Mouse (Mus musculus): ENCODE data around the gene Isyna1. TPM values are rescaled to one million over a fixed set of nuclear protein-coding genes. Genes with fewer than 3 reads are reported as not detected.

The Isyna1 gene
- polyA plus RNA-seq, 1 experiment from 2014 or later: 82.4 TPM

DNA sequence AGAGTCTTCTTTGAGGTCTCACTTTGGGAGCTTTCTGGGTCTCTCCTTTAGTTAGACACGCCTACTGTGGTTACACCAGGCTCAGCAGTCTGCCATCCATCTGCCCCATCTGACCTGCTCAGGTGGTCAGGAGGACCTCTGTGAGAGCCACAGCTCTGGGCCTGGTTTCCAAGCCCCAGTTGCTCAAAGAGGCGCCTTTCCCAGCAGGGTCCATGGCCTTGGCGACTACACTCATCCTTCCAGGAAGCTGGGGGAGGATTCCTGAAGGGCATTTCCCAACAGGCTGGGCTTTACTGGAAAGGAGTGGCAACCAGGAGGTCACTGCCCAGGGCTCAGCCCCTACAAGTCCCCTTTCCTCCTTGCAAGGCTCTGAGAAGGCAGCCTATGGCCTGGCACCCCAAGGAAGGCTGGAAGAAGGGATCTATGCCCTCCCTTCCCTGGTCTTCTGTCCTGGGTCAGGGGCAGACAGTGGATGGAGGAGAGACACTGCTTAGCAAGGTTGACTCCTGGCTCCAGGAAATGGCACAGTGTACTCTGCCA lies 29.4 kb upstream of the Isyna1 start:
- Histone ChIP-seq H3K4me1 (ENCODE audit: control insufficient read depth, insufficient read depth, low read length) (peaks cover 31% of the 10 kb centered on the region), H3K9me3 (ENCODE audit: control insufficient read depth, low read depth, low read length) (no peaks in the 10 kb centered on the region), H3K9ac (replicated peaks; ENCODE audit: low read depth, low read length) (no peak overlapping the region), H3K27me3 (ENCODE audit: control insufficient read depth, insufficient read depth, low read length) (no peaks in the 10 kb centered on the region), H3K36me3 (ENCODE audit: control insufficient read depth, insufficient read depth, low read length) (no peaks in the 10 kb centered on the region; the same call in 1 of the 2 replicates), H3K27ac (ENCODE audit: low read length) (no peak overlapping the region), H3K4me3 (ENCODE audit: low read depth, low read length) (no peak overlapping the region), H3K4me2 (replicated peaks; ENCODE audit: low read depth, low read length) (no peak overlapping the region)
- ATAC-seq (ENCODE audit: insufficient number of reproducible peaks, insufficient read depth, low FRiP score, low read depth): no peak
- 66% methylated on average over 3 of the region's 3 CpGs for WGBS

- Histone ChIP-seq H3K36me3 (ENCODE audit: control insufficient read depth, insufficient read depth, low read length) (no peaks in the 10 kb centered on the region), H3K4me2 (replicated peaks; ENCODE audit: low read depth, low read length) (no peak overlapping the region), H3K4me3 (ENCODE audit: low read depth, low read length) (no peak overlapping the region), H3K27me3 (ENCODE audit: control insufficient read depth, insufficient read depth, low read length) (no peaks in the 10 kb centered on the region), H3K4me1 (ENCODE audit: control insufficient read depth, insufficient read depth, low read length) (peaks cover 23% of the 10 kb centered on the region), H3K27ac (ENCODE audit: low read length) (no peak overlapping the region), H3K9me3 (ENCODE audit: control insufficient read depth, low read depth, low read length) (no peaks in the 10 kb centered on the region), H3K9ac (replicated peaks; ENCODE audit: low read depth, low read length) (no peak overlapping the region)
- WGBS: 59% methylated on average over 3 of the region's 3 CpGs
- ATAC-seq (ENCODE audit: insufficient number of reproducible peaks, insufficient read depth, low FRiP score, low read depth): no peak
These were observed 28.6 kb upstream of the Isyna1 start for GRCm38 (mm10) chr8:70565561-70565960.

- 0 out of 2 replicates have a peak, but pooled peaks have one; percentile 26 for ATAC-seq (ENCODE audit: insufficient number of reproducible peaks, insufficient read depth, low FRiP score, low read depth)
- Histone ChIP-seq H3K9ac (replicated peaks; ENCODE audit: low read depth, low read length) (no peak overlapping the region), H3K4me1 (ENCODE audit: control insufficient read depth, insufficient read depth, low read length) (0 out of 2 replicates have a peak, but pooled peaks cover 3% of the 10 kb centered on the region), H3K9me3 (ENCODE audit: control insufficient read depth, low read depth, low read length) (no peaks in the 10 kb centered on the region), H3K27ac (ENCODE audit: low read length) (no peak overlapping the region), H3K4me3 (ENCODE audit: low read depth, low read length) (no peak overlapping the region), H3K36me3 (ENCODE audit: control insufficient read depth, insufficient read depth, low read length) (no peaks in the 10 kb centered on the region; the same call in 1 of the 2 replicates), H3K27me3 (ENCODE audit: control insufficient read depth, insufficient read depth, low read length) (no peaks in the 10 kb centered on the region), H3K4me2 (replicated peaks; ENCODE audit: low read depth, low read length) (no peak overlapping the region)
These were observed 23.8 kb upstream of the Isyna1 start for GRCm38 (mm10) chr8:70570360-70570759.

- 83% methylated on average over 6 of the region's 6 CpGs for WGBS
- no peak overlapping the region for H3K9ac ChIP-seq (replicated peaks; ENCODE audit: low read depth, low read length)
- no peaks in the 10 kb centered on the region for H3K4me1 ChIP-seq (ENCODE audit: control insufficient read depth, insufficient read depth, low read length)
- ATAC-seq (ENCODE audit: insufficient number of reproducible peaks, insufficient read depth, low FRiP score, low read depth): no peak
- no peak overlapping the region for H3K27ac ChIP-seq (ENCODE audit: low read length)
- no peak overlapping the region for H3K4me2 ChIP-seq (replicated peaks; ENCODE audit: low read depth, low read length)
- no peaks in the 10 kb centered on the region for H3K9me3 ChIP-seq (ENCODE audit: control insufficient read depth, low read depth, low read length)
- no peaks in the 10 kb centered on the region for H3K27me3 ChIP-seq (ENCODE audit: control insufficient read depth, insufficient read depth, low read length)
- no peak overlapping the region for H3K4me3 ChIP-seq (ENCODE audit: low read depth, low read length)
- no peaks in the 10 kb centered on the region; the same call in 1 of the 2 replicates for H3K36me3 ChIP-seq (ENCODE audit: control insufficient read depth, insufficient read depth, low read length)
These were observed 23.2 kb upstream of the Isyna1 start for GRCm38 (mm10) chr8:70570990-70571389.

DNA sequence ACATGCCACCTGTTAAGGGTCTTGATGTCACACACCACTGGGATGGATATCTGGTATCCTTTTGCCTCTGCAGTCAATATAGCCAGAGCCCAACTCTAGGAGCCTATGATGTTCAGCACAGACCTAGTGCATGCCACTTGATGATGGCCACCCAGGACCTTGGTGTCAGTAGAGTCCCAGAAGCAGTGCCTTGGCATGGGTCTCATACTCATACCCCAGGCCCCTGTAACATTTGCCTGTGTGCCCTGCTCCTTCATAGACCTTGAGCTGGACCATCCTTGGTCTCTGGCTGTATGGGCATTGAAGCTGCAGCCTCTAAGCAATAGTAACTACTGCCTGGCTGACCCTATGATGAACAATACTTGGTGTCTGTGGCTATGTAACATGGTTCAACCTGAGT lies 19.9 kb upstream of the Isyna1 start:
- peaks cover 15% of the 10 kb centered on the region for H3K36me3 ChIP-seq (ENCODE audit: control insufficient read depth, insufficient read depth, low read length)
- no peak overlapping the region for H3K4me2 ChIP-seq (replicated peaks; ENCODE audit: low read depth, low read length)
- no peak overlapping the region for H3K4me3 ChIP-seq (ENCODE audit: low read depth, low read length)
- H3K4me1 ChIP-seq (ENCODE audit: control insufficient read depth, insufficient read depth, low read length): no peaks in the 10 kb centered on the region
- no peaks in the 10 kb centered on the region for H3K27me3 ChIP-seq (ENCODE audit: control insufficient read depth, insufficient read depth, low read length)
- H3K27ac ChIP-seq (ENCODE audit: low read length): no peak overlapping the region
- H3K9me3 ChIP-seq (ENCODE audit: control insufficient read depth, low read depth, low read length): no peaks in the 10 kb centered on the region
- no peak for ATAC-seq (ENCODE audit: insufficient number of reproducible peaks, insufficient read depth, low FRiP score, low read depth)
- H3K9ac ChIP-seq (replicated peaks; ENCODE audit: low read depth, low read length): no peak overlapping the region

GRCm38 (mm10) chr8:70574915-70575314 lies 19.3 kb upstream of the Isyna1 start:
- Histone ChIP-seq H3K4me1 (ENCODE audit: control insufficient read depth, insufficient read depth, low read length) (no peaks in the 10 kb centered on the region), H3K9me3 (ENCODE audit: control insufficient read depth, low read depth, low read length) (no peaks in the 10 kb centered on the region), H3K27me3 (ENCODE audit: control insufficient read depth, insufficient read depth, low read length) (no peaks in the 10 kb centered on the region), H3K9ac (replicated peaks; ENCODE audit: low read depth, low read length) (no peak overlapping the region), H3K36me3 (ENCODE audit: control insufficient read depth, insufficient read depth, low read length) (peaks cover 16% of the 10 kb centered on the region), H3K4me2 (replicated peaks; ENCODE audit: low read depth, low read length) (no peak overlapping the region), H3K27ac (ENCODE audit: low read length) (no peak overlapping the region), H3K4me3 (ENCODE audit: low read depth, low read length) (no peak overlapping the region)
- no peak for ATAC-seq (ENCODE audit: insufficient number of reproducible peaks, insufficient read depth, low FRiP score, low read depth)
- 84% methylated on average over 4 of the region's 4 CpGs for WGBS

DNA sequence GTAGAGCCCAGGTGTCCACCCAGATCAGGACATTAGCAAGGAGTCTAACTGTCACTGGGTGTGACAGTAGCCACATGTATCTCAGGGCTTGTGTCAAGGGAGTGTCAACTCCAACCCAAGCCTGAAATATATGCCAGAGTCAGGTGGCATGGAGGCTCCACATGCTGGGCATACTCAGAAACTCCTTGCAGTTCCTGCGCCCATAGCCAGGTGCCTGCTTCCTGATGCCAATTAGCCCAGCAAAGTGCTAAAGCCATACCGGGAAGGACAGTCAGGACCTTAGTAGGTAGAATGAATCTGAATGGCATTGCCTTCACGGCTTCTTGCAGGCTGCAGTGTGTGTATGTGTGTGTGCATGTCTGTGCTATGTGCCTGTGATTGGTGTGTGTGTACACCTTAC lies 17.0 kb upstream of the Isyna1 start:
- H3K27me3 ChIP-seq (ENCODE audit: control insufficient read depth, insufficient read depth, low read length): no peaks in the 10 kb centered on the region
- no peak overlapping the region for H3K27ac ChIP-seq (ENCODE audit: low read length)
- no peak overlapping the region for H3K9ac ChIP-seq (replicated peaks; ENCODE audit: low read depth, low read length)
- H3K4me1 ChIP-seq (ENCODE audit: control insufficient read depth, insufficient read depth, low read length): no peaks in the 10 kb centered on the region
- 92% methylated on average over 3 of the region's 3 CpGs for WGBS
- no peak overlapping the region for H3K4me3 ChIP-seq (ENCODE audit: low read depth, low read length)
- peaks cover 32% of the 10 kb centered on the region for H3K36me3 ChIP-seq (ENCODE audit: control insufficient read depth, insufficient read depth, low read length)
- H3K4me2 ChIP-seq (replicated peaks; ENCODE audit: low read depth, low read length): no peak overlapping the region
- H3K9me3 ChIP-seq (ENCODE audit: control insufficient read depth, low read depth, low read length): no peaks in the 10 kb centered on the region
- no peak for ATAC-seq (ENCODE audit: insufficient number of reproducible peaks, insufficient read depth, low FRiP score, low read depth)

DNA sequence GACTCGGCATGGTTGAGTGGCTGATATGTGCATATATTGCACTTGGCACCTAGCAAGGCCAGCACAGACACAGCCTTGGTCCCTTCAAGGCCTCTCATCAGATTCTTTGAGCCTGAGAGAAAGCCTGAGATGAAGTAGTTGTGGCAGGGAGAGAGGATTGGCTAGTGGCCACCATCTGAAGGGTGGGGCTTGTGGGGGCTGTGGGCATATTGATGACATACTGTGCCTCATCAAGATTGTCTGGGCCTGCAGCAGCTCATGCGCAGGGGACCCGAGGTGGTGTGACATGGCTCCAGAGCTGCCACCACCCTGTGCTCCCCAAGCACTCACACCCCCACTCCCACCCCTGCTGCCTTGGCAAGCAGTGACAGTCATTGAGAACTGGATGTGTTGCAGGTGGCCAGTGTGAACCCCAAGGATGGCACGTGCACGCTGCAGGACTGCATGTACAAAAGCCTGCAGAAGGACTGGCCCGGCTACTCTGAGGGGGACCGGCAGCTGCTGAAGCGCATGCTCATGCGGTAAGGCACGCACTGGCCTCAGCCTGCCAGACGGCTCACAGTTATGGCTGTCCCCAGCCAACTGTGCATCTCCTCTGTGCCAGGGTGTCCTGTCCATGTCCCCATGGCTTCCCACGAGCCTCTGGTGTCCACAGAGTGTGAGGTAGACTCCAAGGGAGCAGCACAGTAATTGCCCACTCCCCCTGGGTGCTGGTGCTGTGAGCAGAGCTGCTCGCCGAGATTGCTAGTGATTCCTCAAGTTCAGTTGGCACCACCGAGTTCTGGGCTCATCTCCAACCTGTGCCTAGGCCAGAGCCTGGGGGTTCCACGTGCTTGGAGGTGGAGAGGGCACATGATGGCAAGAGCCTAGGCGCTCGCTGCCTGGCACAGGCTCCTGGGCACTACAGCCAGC lies 10.4 kb upstream of the Isyna1 start:
- no peak for ATAC-seq (ENCODE audit: insufficient number of reproducible peaks, insufficient read depth, low FRiP score, low read depth)
- Histone ChIP-seq H3K27me3 (ENCODE audit: control insufficient read depth, insufficient read depth, low read length) (no peaks in the 10 kb centered on the region), H3K36me3 (ENCODE audit: control insufficient read depth, insufficient read depth, low read length) (peaks cover 66% of the 10 kb centered on the region), H3K27ac (ENCODE audit: low read length) (no peak overlapping the region), H3K9ac (replicated peaks; ENCODE audit: low read depth, low read length) (no peak overlapping the region), H3K4me3 (ENCODE audit: low read depth, low read length) (no peak overlapping the region), H3K4me2 (replicated peaks; ENCODE audit: low read depth, low read length) (no peak overlapping the region), H3K4me1 (ENCODE audit: control insufficient read depth, insufficient read depth, low read length) (no peaks in the 10 kb centered on the region), H3K9me3 (ENCODE audit: control insufficient read depth, low read depth, low read length) (no peaks in the 10 kb centered on the region)
- 91% methylated on average over 18 of the region's 18 CpGs for WGBS
